Mouse (Mus musculus): Measurements from ENCODE around the gene Apold1. TPM values are rescaled to one million over a fixed set of nuclear protein-coding genes. Genes with fewer than 3 reads are reported as not detected.

The Apold1 gene
- polyA plus RNA-seq, 1 experiment from 2014 or later, result 6.8 TPM

DNA sequence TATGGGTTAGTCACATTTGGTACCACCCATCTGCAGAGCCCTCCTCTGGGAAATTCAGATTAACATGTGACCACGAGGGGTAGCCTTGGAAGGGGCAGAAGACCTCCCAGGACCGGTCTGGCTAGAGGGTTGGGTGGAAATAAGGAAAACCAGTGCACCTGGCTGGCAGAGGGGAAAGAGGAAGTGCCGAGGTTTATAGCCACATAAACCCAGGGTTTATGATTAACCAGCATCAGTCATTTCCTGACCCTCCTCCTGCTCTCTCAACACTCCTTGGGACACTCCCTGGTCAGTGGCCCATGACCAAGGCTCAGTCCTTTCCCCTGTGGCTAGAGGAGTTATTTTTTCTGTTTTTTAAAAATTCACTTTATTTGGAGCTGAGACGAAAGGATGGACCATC, 47.7 kb downstream of the Apold1 start:
- H3K9me3 ChIP-seq, result no peaks in the 10 kb centered on the region
- no peak overlapping the region for H3K27ac ChIP-seq (replicated peaks)
- H3K4me1 ChIP-seq, result peaks cover 16% of the 10 kb centered on the region
- H3K4me2 ChIP-seq, result no peak overlapping the region
- no peak overlapping the region for H3K9ac ChIP-seq
- H3K36me3 ChIP-seq, result peaks cover 10% of the 10 kb centered on the region
- H3K4me3 ChIP-seq, result no peak overlapping the region
- no peaks in the 10 kb centered on the region for H3K27me3 ChIP-seq (replicated peaks)
- 71% methylated on average over 4 of the region's 4 CpGs for WGBS
- ATAC-seq (ENCODE audit: extremely low read depth, insufficient number of reproducible peaks, low FRiP score, low TSS enrichment), result no peak

Other genes with a start within 250 kb of the Apold1 start
- gene Dusp16, start 189.1 kb upstream of the Apold1 start, polyA plus RNA-seq (2015; fragmentation: Nextera tagmentation; extraction: Ambion mirVana), result 14.2 and 16.6 TPM in 2 replicates
- 1.6 and 1.8 TPM in 2 replicates for gene Crebl2, start 151.6 kb upstream of the Apold1 start, polyA plus RNA-seq (2015; fragmentation: Nextera tagmentation; extraction: Ambion mirVana)
- gene Gpr19, start 83.1 kb upstream of the Apold1 start, polyA plus RNA-seq (2015; fragmentation: Nextera tagmentation; extraction: Ambion mirVana), result 8.5 and 8.6 TPM in 2 replicates
- 14.4 and 17.4 TPM in 2 replicates for gene Cdkn1b, start 61.3 kb upstream of the Apold1 start, polyA plus RNA-seq (2015; fragmentation: Nextera tagmentation; extraction: Ambion mirVana)
- gene Ddx47, start 29.9 kb downstream of the Apold1 start, polyA plus RNA-seq (2015; fragmentation: Nextera tagmentation; extraction: Ambion mirVana), result 62.9 and 70.6 TPM in 2 replicates
- gene Gprc5a, start 83.9 kb downstream of the Apold1 start, polyA plus RNA-seq (2015; fragmentation: Nextera tagmentation; extraction: Ambion mirVana), result 5.1 TPM in 2 replicates
- gene Gprc5d, start 136.6 kb downstream of the Apold1 start, polyA plus RNA-seq (2015; fragmentation: Nextera tagmentation; extraction: Ambion mirVana), result not detected in 2 replicates
- 8.0 and 8.4 TPM in 2 replicates for gene Fam234b, start 216.3 kb downstream of the Apold1 start, polyA plus RNA-seq (2015; fragmentation: Nextera tagmentation; extraction: Ambion mirVana)
- gene Hebp1, start 216.3 kb downstream of the Apold1 start, polyA plus RNA-seq (2015; fragmentation: Nextera tagmentation; extraction: Ambion mirVana), result 14.5 and 15.9 TPM in 2 replicates

All from heart, embryonic 13.5 days (tissue).